Mouse (Mus musculus) E14TG2a.4 (cell line): Measurements from ENCODE around the gene Rbms1.

Experiments used
- H3K27me3 ChIP-seq: 2 replicates; pipeline ENCODE4 v1.6.1; 2014; ENCODE audit warnings: low read length, control low read depth; ENCODE audit not compliant: insufficient read depth
- H3K36me3 ChIP-seq: 2 replicates; pipeline ENCODE4 v1.6.1; 2014; ENCODE audit warnings: low read length, control low read depth; ENCODE audit not compliant: insufficient read depth
- H3K4me1 ChIP-seq: replicated peaks from 2 replicates; pipeline ENCODE4 v1.6.1; 2014; ENCODE audit warnings: low read depth, low read length, control low read depth
- H3K4me3 ChIP-seq: replicated peaks from 2 replicates; pipeline ENCODE4 v1.5.1; 2014; ENCODE audit warnings: mild to moderate bottlenecking, low read length
- H3K9me3 ChIP-seq: 2 replicates; pipeline ENCODE4 v1.6.1; 2014; ENCODE audit warnings: low read length, control low read depth
- CTCF ChIP-seq: conservative IDR thresholded peaks from 2 replicates; pipeline ENCODE4 v1.5.1; 2014; ENCODE audit warnings: low read length
- NANOG ChIP-seq: IDR thresholded peaks from 2 replicates; pipeline ENCODE4 v1.6.1; 2014; ENCODE audit warnings: borderline replicate concordance, low read length, mixed read lengths
- POU5F1 ChIP-seq: IDR thresholded peaks from 2 replicates; pipeline ENCODE4 v1.6.1; 2014; ENCODE audit warnings: low read length, borderline replicate concordance

The Rbms1 gene

GRCm38 (mm10) chr2:60799816-60800215, 163.2 kb downstream of the Rbms1 start:
- no peaks in the 10 kb centered on the region; the same call in 1 of the 2 replicates for H3K36me3 ChIP-seq
- no peaks in the 10 kb centered on the region for H3K9me3 ChIP-seq
- no peak overlapping the region for H3K4me3 ChIP-seq
- peaks cover 56% of the 10 kb centered on the region for H3K4me1 ChIP-seq
- no peaks in the 10 kb centered on the region for H3K27me3 ChIP-seq
- TF ChIP-seq NANOG (no peak), POU5F1 (no peak), CTCF (no peak)

- H3K9me3 ChIP-seq = no peaks in the 10 kb centered on the region
- H3K27me3 ChIP-seq = no peaks in the 10 kb centered on the region
- H3K4me1 ChIP-seq = peaks cover 48% of the 10 kb centered on the region
- no peaks in the 10 kb centered on the region; the same call in 1 of the 2 replicates for H3K36me3 ChIP-seq
- no peak for TF ChIP-seq NANOG
- no peak for TF ChIP-seq CTCF
- no peak for TF ChIP-seq POU5F1
- H3K4me3 ChIP-seq = no peak overlapping the region
Observed at GRCm38 (mm10) chr2:60798767-60799529, 164.0 kb downstream of the Rbms1 start.

- H3K4me3 ChIP-seq = no peak overlapping the region
- H3K36me3 ChIP-seq = no peaks in the 10 kb centered on the region; the same call in 1 of the 2 replicates
- H3K27me3 ChIP-seq = no peaks in the 10 kb centered on the region
- no peaks in the 10 kb centered on the region for H3K9me3 ChIP-seq
- peaks cover 33% of the 10 kb centered on the region for H3K4me1 ChIP-seq
- TF ChIP-seq NANOG (no peak), CTCF (no peak), POU5F1 (no peak)
Observed at GRCm38 (mm10) chr2:60796969-60797669, 165.9 kb downstream of the Rbms1 start.

GRCm38 (mm10) chr2:60796616-60796968, 166.4 kb downstream of the Rbms1 start:
- no peaks in the 10 kb centered on the region; the same call in 1 of the 2 replicates for H3K36me3 ChIP-seq
- TF ChIP-seq POU5F1 (no peak), NANOG (no peak), CTCF (no peak)
- no peaks in the 10 kb centered on the region for H3K27me3 ChIP-seq
- no peak overlapping the region for H3K4me3 ChIP-seq
- H3K9me3 ChIP-seq = no peaks in the 10 kb centered on the region
- peaks cover 28% of the 10 kb centered on the region for H3K4me1 ChIP-seq

GRCm38 (mm10) chr2:60795861-60796260, 167.1 kb downstream of the Rbms1 start:
- Histone ChIP-seq H3K27me3 (no peaks in the 10 kb centered on the region), H3K9me3 (no peaks in the 10 kb centered on the region), H3K4me3 (no peak overlapping the region), H3K36me3 (no peaks in the 10 kb centered on the region; the same call in 1 of the 2 replicates), H3K4me1 (peaks cover 22% of the 10 kb centered on the region)
- TF ChIP-seq CTCF (no peak), NANOG (no peak), POU5F1 (no peak)

GRCm38 (mm10) chr2:60792506-60792905, 170.5 kb downstream of the Rbms1 start:
- H3K9me3 ChIP-seq = no peaks in the 10 kb centered on the region
- no peak overlapping the region for H3K4me3 ChIP-seq
- peaks cover 6% of the 10 kb centered on the region for H3K36me3 ChIP-seq
- TF ChIP-seq NANOG (no peak), CTCF (no peak), POU5F1 (no peak)
- no peaks in the 10 kb centered on the region for H3K4me1 ChIP-seq
- no peaks in the 10 kb centered on the region for H3K27me3 ChIP-seq

GRCm38 (mm10) chr2:60789126-60789525, 173.9 kb downstream of the Rbms1 start:
- H3K27me3 ChIP-seq = no peaks in the 10 kb centered on the region

GRCm38 (mm10) chr2:60788173-60788908, 174.7 kb downstream of the Rbms1 start:
- Histone ChIP-seq H3K27me3 (no peaks in the 10 kb centered on the region), H3K36me3 (peaks cover 9% of the 10 kb centered on the region), H3K9me3 (no peaks in the 10 kb centered on the region), H3K4me3 (no peak overlapping the region), H3K4me1 (no peaks in the 10 kb centered on the region)
- TF ChIP-seq POU5F1 = no peak
- no peak for TF ChIP-seq CTCF
- TF ChIP-seq NANOG = no peak

More at GRCm38 (mm10) chr2:60789126-60789525, 173.9 kb downstream of the Rbms1 start:
- Histone ChIP-seq H3K4me1 (no peaks in the 10 kb centered on the region), H3K4me3 (no peak overlapping the region), H3K9me3 (no peaks in the 10 kb centered on the region), H3K36me3 (peaks cover 9% of the 10 kb centered on the region)
- no peak for TF ChIP-seq POU5F1
- no peak for TF ChIP-seq CTCF
- no peak for TF ChIP-seq NANOG
